Mouse (Mus musculus) kidney, embryonic 14.5 days (tissue): ENCODE measurements around the gene Clasrp. TPM values are rescaled to one million over a fixed set of nuclear protein-coding genes. Genes with fewer than 3 reads are reported as not detected.

Experiments
- ATAC-seq: fragments of 200-750 bp; cut with Nextera tagmentation; 2 replicates; pipeline ENCODE4 v1.8.0; 2017; ENCODE audit warnings: moderate number of reproducible peaks, mild to moderate bottlenecking, moderate TSS enrichment, moderate library complexity; ENCODE audit not compliant: low FRiP score, low TSS enrichment
- H3K27ac ChIP-seq: fragments of 300-500 bp; sonication (generic); 2 replicates; pipeline ENCODE4 v1.5.1; 2014; ENCODE audit warnings: low read depth, mild to moderate bottlenecking, low read length, moderate library complexity, mixed read lengths
- H3K27me3 ChIP-seq: fragments of 300-500 bp; sonication (generic); 2 replicates; pipeline ENCODE4 v1.6.1; 2014; ENCODE audit warnings: mild to moderate bottlenecking, low read length; ENCODE audit not compliant: control insufficient read depth, insufficient read depth
- H3K36me3 ChIP-seq: fragments of 300-500 bp; sonication (generic); 2 replicates; pipeline ENCODE4 v1.6.1; 2014; ENCODE audit warnings: low read length, mixed read lengths; ENCODE audit not compliant: control insufficient read depth, insufficient read depth
- H3K4me1 ChIP-seq: fragments of 300-500 bp; sonication (generic); 2 replicates; pipeline ENCODE4 v1.6.1; 2014; ENCODE audit warnings: low read length, mixed read lengths; ENCODE audit not compliant: control insufficient read depth, insufficient read depth
- H3K4me2 ChIP-seq: fragments of 300-500 bp; sonication (generic); replicated peaks from 2 replicates; pipeline ENCODE4 v1.6.1; 2014; ENCODE audit warnings: low read depth, mild to moderate bottlenecking, low read length
- H3K4me3 ChIP-seq: fragments of 300-500 bp; sonication (generic); 2 replicates; pipeline ENCODE4 v1.5.1; 2014; ENCODE audit warnings: mild to moderate bottlenecking, low read length
- H3K9ac ChIP-seq: fragments of 300-500 bp; sonication (generic); 2 replicates; pipeline ENCODE4 v1.6.1; 2014; ENCODE audit warnings: low read depth, mild to moderate bottlenecking, low read length, moderate library complexity
- H3K9me3 ChIP-seq: fragments of 300-500 bp; sonication (generic); 2 replicates; pipeline ENCODE4 v1.6.1; 2016; ENCODE audit warnings: low read length; ENCODE audit not compliant: control insufficient read depth
- WGBS: fragments of 180-500 bp; shearing (Covaris S2); extraction: QIAGEN DNeasy Blood & Tissue Kit; methylation state at CpG from one replicate; pipeline ENCODE4 v1.1.7; 2014; 5-methylcytosine and 5-hydroxymethylcytosine counted together
- polyA plus RNA-seq: library from polyadenylated mRNA; unstranded; fragments of >200 nt; fragmentation: Nextera tagmentation; extraction: Ambion mirVana; gene quantifications from 2 replicates; pipeline ENCODE4 v1.2.1, GENCODE M21; 2014

Clasrp gene
- polyA plus RNA-seq, 1 experiment from 2014 or later: 48.4 TPM

DNA sequence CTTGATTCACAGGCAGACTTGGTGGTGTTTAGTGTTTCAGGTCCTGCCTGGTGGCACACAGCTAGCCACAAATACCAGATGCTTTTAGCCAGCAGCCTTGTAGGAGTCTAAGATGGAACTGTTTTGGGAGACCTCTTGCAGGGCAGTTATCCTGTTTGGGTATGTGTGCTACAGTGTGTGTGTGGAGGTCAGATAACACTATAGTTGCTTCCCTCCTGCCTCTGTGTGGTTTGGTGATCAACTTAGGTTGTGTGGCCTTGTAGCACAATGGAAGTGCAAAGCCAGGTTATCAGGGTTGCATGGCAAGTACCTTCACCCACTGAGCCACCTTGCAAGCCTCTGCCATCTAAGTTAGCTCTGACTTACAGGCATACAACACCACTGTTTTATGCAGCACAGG lies 28.4 kb upstream of the Clasrp start:
- Histone ChIP-seq H3K9ac (no peak overlapping the region), H3K36me3 (peaks cover 54% of the 10 kb centered on the region), H3K27ac (no peak overlapping the region), H3K4me2 (no peak overlapping the region), H3K9me3 (no peaks in the 10 kb centered on the region), H3K27me3 (no peaks in the 10 kb centered on the region), H3K4me1 (0 out of 2 replicates have a peak, but pooled peaks cover 4% of the 10 kb centered on the region), H3K4me3 (no peak overlapping the region)
- ATAC-seq: no peak

DNA sequence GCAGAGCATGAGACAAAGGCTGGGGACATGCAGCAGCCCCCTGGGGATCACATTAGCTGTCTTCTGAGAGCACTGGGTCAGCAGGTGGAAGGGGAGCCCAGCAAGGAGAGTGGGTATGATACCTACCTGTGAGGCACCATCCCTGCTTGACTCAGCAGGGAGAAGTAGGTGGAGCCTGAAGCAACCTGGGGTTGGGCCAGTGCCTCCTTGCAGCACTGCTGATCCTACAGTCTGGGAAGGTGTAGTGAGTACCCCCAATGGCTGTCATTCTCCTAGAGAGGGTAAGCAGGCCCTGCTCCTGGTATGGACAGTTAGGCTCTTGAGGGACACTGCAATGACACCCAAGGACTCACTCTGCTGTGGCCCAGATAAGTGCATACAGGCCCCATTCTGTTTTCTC lies 28.0 kb upstream of the Clasrp start:
- Histone ChIP-seq H3K9me3 (no peaks in the 10 kb centered on the region), H3K36me3 (peaks cover 49% of the 10 kb centered on the region), H3K27me3 (no peaks in the 10 kb centered on the region), H3K4me3 (no peak overlapping the region), H3K4me2 (no peak overlapping the region), H3K9ac (no peak overlapping the region), H3K4me1 (0 out of 2 replicates have a peak, but pooled peaks cover 4% of the 10 kb centered on the region), H3K27ac (no peak overlapping the region)
- ATAC-seq: no peak

DNA sequence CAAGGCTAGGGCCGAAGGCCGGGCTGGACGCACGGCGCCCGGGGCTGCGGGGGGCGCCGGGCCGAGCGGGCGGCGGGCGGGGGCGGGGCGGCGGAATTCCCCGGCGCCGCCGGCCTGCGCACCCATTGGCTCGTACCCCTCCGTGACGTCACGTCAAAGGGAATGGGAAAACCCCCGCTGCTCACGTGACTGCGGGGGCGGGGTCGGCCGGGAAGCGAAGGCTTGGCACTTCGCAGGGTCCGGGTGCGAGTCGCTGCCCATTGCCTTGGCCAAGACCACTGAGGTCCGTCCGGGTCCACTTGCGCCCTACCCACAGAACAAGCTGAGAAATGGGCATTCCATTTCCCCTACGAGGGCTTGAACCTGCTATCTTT lies 25.1 kb upstream of the Clasrp start, which contains the start of gene Relb:
TSS of gene Relb (minus strand) at position 78 of the 374 bp plus-strand sequence.
- Histone ChIP-seq H3K9me3 (no peaks in the 10 kb centered on the region), H3K36me3 (peaks cover 20% of the 10 kb centered on the region), H3K4me1 (0 out of 2 replicates have a peak, but pooled peaks cover 4% of the 10 kb centered on the region), H3K9ac (peak within 1 kb of the TSS; percentile 58), H3K27me3 (no peaks in the 10 kb centered on the region), H3K27ac (peak within 1 kb of the TSS; percentile 91), H3K4me3 (peak within 1 kb of the TSS; percentile 80), H3K4me2 (peak within 1 kb of the TSS; percentile 96)
- WGBS: under 1% methylated on average over 40 of the region's 41 CpGs
- peak; percentile 65 for ATAC-seq

DNA sequence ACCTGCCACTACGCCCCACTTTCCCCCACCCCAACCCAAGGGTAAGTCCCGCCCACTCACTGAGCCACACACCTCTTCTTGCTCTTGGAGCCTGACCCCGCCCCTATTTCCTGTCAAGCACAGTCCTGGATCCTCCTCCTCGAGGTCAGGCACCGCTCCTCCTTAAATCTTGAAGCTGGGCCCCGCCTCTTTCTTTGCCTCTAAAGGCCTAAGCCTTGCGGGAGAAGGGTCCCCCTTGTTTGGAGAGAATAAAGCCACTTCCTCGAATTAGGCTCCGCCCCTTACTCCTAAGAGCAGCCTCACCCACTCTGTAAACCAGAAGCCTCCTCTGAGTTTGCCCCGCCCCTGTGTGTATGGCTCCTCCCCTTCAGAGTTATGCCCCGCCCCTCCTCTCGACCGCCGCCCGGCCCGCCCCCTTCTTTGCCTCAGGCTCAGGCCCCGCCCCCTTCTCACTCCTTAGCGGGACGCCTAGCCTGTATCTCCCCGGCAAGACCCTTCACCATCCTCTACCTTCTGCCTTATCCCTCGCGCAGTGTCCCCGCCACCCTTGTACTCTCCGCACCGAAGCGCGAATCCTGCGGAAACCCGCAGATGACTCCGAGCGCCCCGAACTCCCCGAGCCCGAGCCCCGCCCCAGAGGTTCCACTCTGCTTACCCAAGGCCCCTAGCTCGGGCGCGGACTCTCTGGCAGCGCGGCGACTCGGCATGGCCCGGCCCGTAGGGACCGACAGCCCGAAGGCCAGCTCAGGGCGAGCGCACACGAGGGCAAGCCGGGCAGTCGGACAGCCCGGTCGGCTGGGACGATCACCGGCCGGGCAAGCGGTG lies 24.5 kb upstream of the Clasrp start:
- ATAC-seq: peak; percentile 93

DNA sequence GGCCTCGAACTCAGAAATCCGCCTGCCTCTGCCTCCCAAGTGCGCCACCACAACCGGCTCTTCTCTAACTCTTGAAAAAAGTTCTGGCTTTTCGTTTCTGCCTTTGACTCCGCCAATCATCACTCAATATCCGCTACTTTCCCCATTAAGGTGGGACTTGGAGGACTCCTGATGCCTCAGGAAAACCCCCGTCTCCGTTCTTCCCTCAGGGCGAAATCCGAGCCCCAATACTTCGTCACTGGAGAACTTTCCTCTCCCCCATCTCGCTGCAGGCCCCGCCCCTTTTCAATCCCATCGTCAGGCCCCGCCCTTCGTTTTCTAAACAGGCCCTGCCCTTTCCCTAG lies 23.9 kb upstream of the Clasrp start:
- Histone ChIP-seq H3K36me3 (peaks cover 8% of the 10 kb centered on the region), H3K4me2 (peak overlapping the region; percentile 96), H3K27ac (peak overlapping the region; percentile 48; the same call in 1 of the 2 replicates), H3K4me1 (0 out of 2 replicates have a peak, but pooled peaks cover 4% of the 10 kb centered on the region), H3K27me3 (no peaks in the 10 kb centered on the region), H3K4me3 (peak overlapping the region; percentile 80), H3K9ac (no peak overlapping the region), H3K9me3 (no peaks in the 10 kb centered on the region)
- ATAC-seq: no peak; the same call in 1 of the 2 replicates
- 14% methylated on average over 17 of the region's 17 CpGs for WGBS

More for the DNA sequence above, 24.5 kb upstream of the Clasrp start:
- H3K4me2 ChIP-seq: peak overlapping the region; percentile 96
- H3K27me3 ChIP-seq: no peaks in the 10 kb centered on the region
- no peaks in the 10 kb centered on the region for H3K9me3 ChIP-seq
- H3K4me1 ChIP-seq: 0 out of 2 replicates have a peak, but pooled peaks cover 4% of the 10 kb centered on the region
- 2% methylated on average over 57 of the region's 57 CpGs for WGBS
- H3K36me3 ChIP-seq: peaks cover 14% of the 10 kb centered on the region
- peak overlapping the region; percentile 80 for H3K4me3 ChIP-seq
- peak overlapping the region; percentile 58 for H3K9ac ChIP-seq
- H3K27ac ChIP-seq: peak overlapping the region; percentile 91

DNA sequence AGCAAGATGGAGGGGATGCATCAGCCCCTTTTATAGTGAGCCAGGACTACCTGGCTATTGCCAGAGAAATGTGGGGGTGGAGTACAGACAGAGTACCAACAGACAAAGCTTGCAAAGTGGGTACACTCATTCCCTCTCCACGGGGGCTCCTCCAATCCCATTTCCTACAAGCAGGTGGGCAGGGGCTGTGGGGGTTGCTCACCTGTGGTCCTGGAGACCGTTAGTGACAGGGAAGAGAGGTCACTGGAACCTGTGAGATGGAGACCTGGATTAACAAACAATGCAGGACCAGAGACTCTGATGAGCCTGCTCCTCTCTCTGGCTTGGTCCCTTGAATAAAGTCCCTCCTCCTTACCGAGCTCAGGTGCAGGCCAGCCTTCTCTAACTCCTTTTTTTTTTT lies 23.4 kb upstream of the Clasrp start:
- ATAC-seq: no peak
- H3K4me3 ChIP-seq: peak overlapping the region; percentile 80; the same call in 1 of the 2 replicates
- H3K27ac ChIP-seq: peak overlapping the region; percentile 48; the same call in 1 of the 2 replicates
- H3K27me3 ChIP-seq: no peaks in the 10 kb centered on the region
- WGBS: 83% methylated on average over 3 of the region's 3 CpGs
- H3K9me3 ChIP-seq: no peaks in the 10 kb centered on the region
- peaks cover 5% of the 10 kb centered on the region; the same call in 1 of the 2 replicates for H3K36me3 ChIP-seq
- no peak overlapping the region for H3K9ac ChIP-seq
- peak overlapping the region; percentile 96; the same call in 1 of the 2 replicates for H3K4me2 ChIP-seq
- 0 out of 2 replicates have a peak, but pooled peaks cover 4% of the 10 kb centered on the region for H3K4me1 ChIP-seq

DNA sequence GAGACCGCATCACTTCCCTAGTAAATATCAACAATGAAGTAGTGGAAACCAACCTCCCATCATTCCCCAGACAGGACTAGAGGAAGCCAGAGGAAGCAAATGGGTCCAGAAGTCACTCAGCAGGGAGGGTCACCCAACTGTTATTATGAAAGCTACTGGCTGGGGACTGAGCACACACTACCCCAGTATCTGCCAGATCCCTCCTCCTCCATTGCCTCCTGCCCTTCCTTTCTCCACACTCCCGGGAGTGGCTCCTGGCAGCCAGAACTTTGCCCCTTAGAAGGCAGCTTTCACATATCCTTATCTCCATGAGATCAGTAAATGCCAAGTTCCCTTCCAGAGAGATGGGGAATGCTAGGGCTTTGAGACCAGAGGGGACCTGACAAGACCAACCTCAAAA lies 19.1 kb upstream of the Clasrp start:
- ATAC-seq: no peak
- Histone ChIP-seq H3K27ac (no peak overlapping the region), H3K4me2 (no peak overlapping the region), H3K4me1 (0 out of 2 replicates have a peak, but pooled peaks cover 3% of the 10 kb centered on the region), H3K36me3 (no peaks in the 10 kb centered on the region), H3K27me3 (no peaks in the 10 kb centered on the region), H3K9ac (no peak overlapping the region), H3K4me3 (no peak overlapping the region), H3K9me3 (no peaks in the 10 kb centered on the region)
- WGBS: 76% methylated on average over 2 of the region's 2 CpGs

DNA sequence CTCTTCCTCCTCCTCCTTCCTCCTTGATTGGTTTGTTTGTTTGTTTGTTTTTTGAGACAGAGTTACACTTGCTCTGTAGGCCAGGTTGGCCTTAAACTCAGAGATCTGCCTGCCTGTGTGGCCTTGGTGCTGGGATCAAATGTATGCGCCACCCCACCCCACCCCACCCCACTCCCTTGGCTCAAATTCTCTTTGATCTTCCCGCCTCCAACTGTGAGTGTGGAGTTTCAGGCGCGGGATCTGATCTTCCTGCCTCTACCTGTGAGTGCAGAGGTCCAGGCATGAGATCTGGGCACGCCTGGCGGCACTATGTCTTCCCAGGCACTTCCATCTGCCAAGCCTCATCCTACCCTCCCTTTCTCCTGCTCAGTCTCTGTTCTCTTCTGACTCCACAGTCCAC lies 18.0 kb upstream of the Clasrp start:
- no peaks in the 10 kb centered on the region for H3K9me3 ChIP-seq
- no peak overlapping the region for H3K9ac ChIP-seq
- 24% methylated on average over 6 of the region's 6 CpGs for WGBS
- H3K36me3 ChIP-seq: no peaks in the 10 kb centered on the region
- H3K27ac ChIP-seq: no peak overlapping the region
- ATAC-seq: no peak
- H3K4me2 ChIP-seq: no peak overlapping the region
- no peak overlapping the region for H3K4me3 ChIP-seq
- H3K27me3 ChIP-seq: no peaks in the 10 kb centered on the region
- H3K4me1 ChIP-seq: 0 out of 2 replicates have a peak, but pooled peaks cover 3% of the 10 kb centered on the region

DNA sequence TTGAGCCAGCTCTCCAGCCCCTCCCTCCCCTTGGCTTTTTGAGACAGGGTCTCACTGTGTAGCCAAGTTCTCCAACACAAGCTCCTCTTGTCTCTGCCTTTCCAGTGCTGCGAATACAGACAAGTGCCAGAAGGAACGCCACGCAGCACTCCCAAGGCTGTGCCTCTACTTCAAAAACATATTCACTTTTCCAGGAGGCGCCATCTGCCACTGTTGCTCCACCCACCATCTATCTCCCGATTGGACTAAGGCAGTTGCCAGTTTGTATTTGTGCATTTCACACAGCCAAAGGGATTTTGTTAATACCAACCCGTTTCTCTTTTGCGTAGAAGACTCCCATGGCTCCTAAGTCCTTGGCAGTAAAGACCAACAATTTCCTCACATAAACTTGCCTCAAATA lies 16.5 kb upstream of the Clasrp start:
- 90% methylated on average over 7 of the region's 7 CpGs for WGBS

More for the DNA sequence above, 16.5 kb upstream of the Clasrp start:
- Histone ChIP-seq H3K4me3 (no peak overlapping the region), H3K27ac (no peak overlapping the region), H3K9me3 (no peaks in the 10 kb centered on the region), H3K4me1 (0 out of 2 replicates have a peak, but pooled peaks cover 3% of the 10 kb centered on the region), H3K36me3 (no peaks in the 10 kb centered on the region), H3K4me2 (no peak overlapping the region), H3K9ac (no peak overlapping the region), H3K27me3 (no peaks in the 10 kb centered on the region)
- no peak for ATAC-seq
